Mouse (Mus musculus): ENCODE measurements around the gene Slc24a1. TPM values are rescaled to one million over a fixed set of nuclear protein-coding genes. Genes with fewer than 3 reads are reported as not detected.

The Slc24a1 gene
- polyA plus RNA-seq, 1 experiment from 2014 or later: 0.04 TPM

- no peaks in the 10 kb centered on the region for H3K9me3 ChIP-seq (ENCODE audit: low read depth, low read length)
- no peak overlapping the region for H3K9ac ChIP-seq
- H3K4me1 ChIP-seq (ENCODE audit: insufficient read depth): peaks cover 12% of the 10 kb centered on the region; the same call in 1 of the 2 replicates
- ATAC-seq (ENCODE audit: insufficient read depth) (no peak), DNase-seq (no peak)
- H3K27me3 ChIP-seq (ENCODE audit: insufficient read depth, low read length): no peaks in the 10 kb centered on the region; the same call in 1 of the 2 replicates
- H3K36me3 ChIP-seq (ENCODE audit: insufficient read depth): no peaks in the 10 kb centered on the region
- H3K4me3 ChIP-seq (ENCODE audit: low read depth, low read length): no peak overlapping the region
- H3K27ac ChIP-seq (ENCODE audit: low read depth): no peak overlapping the region
- no peak for TF ChIP-seq CTCF (IDR thresholded peaks at IDR 0.05; ENCODE audit: low read depth)
- H3K4me2 ChIP-seq: no peak overlapping the region
- 68% methylated on average over 5 of the region's 5 CpGs for WGBS
Observed at GRCm38 (mm10) chr9:64938535-64938934, 12.9 kb downstream of the Slc24a1 start.

- no peak overlapping the region for H3K4me2 ChIP-seq
- no peak overlapping the region for H3K9ac ChIP-seq
- no peak overlapping the region for H3K4me3 ChIP-seq (ENCODE audit: low read depth, low read length)
- no peaks in the 10 kb centered on the region for H3K9me3 ChIP-seq (ENCODE audit: low read depth, low read length)
- H3K4me1 ChIP-seq (ENCODE audit: insufficient read depth): peaks cover 14% of the 10 kb centered on the region; the same call in 1 of the 2 replicates
- no peak for ATAC-seq (ENCODE audit: insufficient read depth)
- no peaks in the 10 kb centered on the region for H3K36me3 ChIP-seq (ENCODE audit: insufficient read depth)
- DNase-seq: no peak
- H3K27me3 ChIP-seq (ENCODE audit: insufficient read depth, low read length): no peaks in the 10 kb centered on the region; the same call in 1 of the 2 replicates
- H3K27ac ChIP-seq (ENCODE audit: low read depth): no peak overlapping the region
- 52% methylated on average over 5 of the region's 5 CpGs for WGBS
- TF ChIP-seq CTCF (IDR thresholded peaks at IDR 0.05; ENCODE audit: low read depth): no peak
Observed at GRCm38 (mm10) chr9:64937491-64937890, 13.9 kb downstream of the Slc24a1 start.

GRCm38 (mm10) chr9:64936508-64936907, 14.9 kb downstream of the Slc24a1 start:
- no peak for ATAC-seq (ENCODE audit: insufficient read depth)
- H3K36me3 ChIP-seq (ENCODE audit: insufficient read depth): no peaks in the 10 kb centered on the region

GRCm38 (mm10) chr9:64934015-64934754, 17.2 kb downstream of the Slc24a1 start:
- Histone ChIP-seq H3K27ac (ENCODE audit: low read depth) (no peak overlapping the region), H3K36me3 (ENCODE audit: insufficient read depth) (no peaks in the 10 kb centered on the region), H3K4me1 (ENCODE audit: insufficient read depth) (peaks cover 9% of the 10 kb centered on the region; the same call in 1 of the 2 replicates), H3K27me3 (ENCODE audit: insufficient read depth, low read length) (no peaks in the 10 kb centered on the region; the same call in 1 of the 2 replicates), H3K9me3 (ENCODE audit: low read depth, low read length) (no peaks in the 10 kb centered on the region), H3K4me3 (ENCODE audit: low read depth, low read length) (no peak overlapping the region), H3K9ac (no peak overlapping the region), H3K4me2 (no peak overlapping the region)
- 34% methylated on average over 15 of the region's 15 CpGs for WGBS
- peak; percentile 40 for ATAC-seq (ENCODE audit: insufficient read depth)
- peak; percentile 50 for DNase-seq
- TF ChIP-seq CTCF (IDR thresholded peaks at IDR 0.05; ENCODE audit: low read depth): no peak

More at GRCm38 (mm10) chr9:64936508-64936907, 14.9 kb downstream of the Slc24a1 start:
- Histone ChIP-seq H3K27me3 (ENCODE audit: insufficient read depth, low read length) (no peaks in the 10 kb centered on the region; the same call in 1 of the 2 replicates), H3K27ac (ENCODE audit: low read depth) (no peak overlapping the region), H3K9me3 (ENCODE audit: low read depth, low read length) (no peaks in the 10 kb centered on the region), H3K4me3 (ENCODE audit: low read depth, low read length) (no peak overlapping the region), H3K4me1 (ENCODE audit: insufficient read depth) (peaks cover 14% of the 10 kb centered on the region; the same call in 1 of the 2 replicates), H3K9ac (no peak overlapping the region), H3K4me2 (no peak overlapping the region)
- peak; percentile 84 for TF ChIP-seq CTCF (IDR thresholded peaks at IDR 0.05; ENCODE audit: low read depth)
- DNase-seq: peak; percentile 88
- WGBS: 2% methylated on average over 6 of the region's 6 CpGs

GRCm38 (mm10) chr9:64931751-64932610, 19.4 kb downstream of the Slc24a1 start:
- ATAC-seq (ENCODE audit: insufficient read depth) (no peak), DNase-seq (peak; percentile 55)
- Histone ChIP-seq H3K27ac (ENCODE audit: low read depth) (peak overlapping the region; percentile 66; the same call in 1 of the 2 replicates), H3K4me3 (ENCODE audit: low read depth, low read length) (no peak overlapping the region), H3K27me3 (ENCODE audit: insufficient read depth, low read length) (no peaks in the 10 kb centered on the region; the same call in 1 of the 2 replicates), H3K9ac (no peak overlapping the region), H3K4me2 (no peak overlapping the region), H3K4me1 (ENCODE audit: insufficient read depth) (0 out of 2 replicates have a peak, but pooled peaks cover 4% of the 10 kb centered on the region), H3K9me3 (ENCODE audit: low read depth, low read length) (no peaks in the 10 kb centered on the region), H3K36me3 (ENCODE audit: insufficient read depth) (no peaks in the 10 kb centered on the region)
- 57% methylated on average over 7 of the region's 7 CpGs for WGBS
- no peak for TF ChIP-seq CTCF (IDR thresholded peaks at IDR 0.05; ENCODE audit: low read depth)

GRCm38 (mm10) chr9:64930256-64930655, 21.2 kb downstream of the Slc24a1 start:
- ATAC-seq (ENCODE audit: insufficient read depth) (no peak), DNase-seq (peak; percentile 23)
- Histone ChIP-seq H3K27me3 (ENCODE audit: insufficient read depth, low read length) (no peaks in the 10 kb centered on the region), H3K27ac (ENCODE audit: low read depth) (no peak overlapping the region), H3K4me3 (ENCODE audit: low read depth, low read length) (no peak overlapping the region), H3K4me1 (ENCODE audit: insufficient read depth) (peaks cover 4% of the 10 kb centered on the region), H3K9ac (no peak overlapping the region), H3K36me3 (ENCODE audit: insufficient read depth) (no peaks in the 10 kb centered on the region), H3K4me2 (no peak overlapping the region), H3K9me3 (ENCODE audit: low read depth, low read length) (no peaks in the 10 kb centered on the region)
- TF ChIP-seq CTCF (IDR thresholded peaks at IDR 0.05; ENCODE audit: low read depth): no peak
- 70% methylated on average over 4 of the region's 4 CpGs for WGBS

Measured in lung, embryonic 14.5 days (tissue).